Mouse (Mus musculus) liver, postnatal 0 days (tissue): ENCODE results near the gene 1500009L16Rik.

Experiments
- CTCF ChIP-seq: sonication (generic); IDR thresholded peaks from 2 replicates; pipeline ENCODE4 v1.5.1; 2016; ENCODE audit warnings: antibody characterized with exemption, low read depth
- EP300 ChIP-seq: IDR thresholded peaks from 2 replicates; pipeline ENCODE4 v1.6.1; 2016; ENCODE audit warnings: antibody characterized with exemption, low read depth, mild to moderate bottlenecking

DNA sequence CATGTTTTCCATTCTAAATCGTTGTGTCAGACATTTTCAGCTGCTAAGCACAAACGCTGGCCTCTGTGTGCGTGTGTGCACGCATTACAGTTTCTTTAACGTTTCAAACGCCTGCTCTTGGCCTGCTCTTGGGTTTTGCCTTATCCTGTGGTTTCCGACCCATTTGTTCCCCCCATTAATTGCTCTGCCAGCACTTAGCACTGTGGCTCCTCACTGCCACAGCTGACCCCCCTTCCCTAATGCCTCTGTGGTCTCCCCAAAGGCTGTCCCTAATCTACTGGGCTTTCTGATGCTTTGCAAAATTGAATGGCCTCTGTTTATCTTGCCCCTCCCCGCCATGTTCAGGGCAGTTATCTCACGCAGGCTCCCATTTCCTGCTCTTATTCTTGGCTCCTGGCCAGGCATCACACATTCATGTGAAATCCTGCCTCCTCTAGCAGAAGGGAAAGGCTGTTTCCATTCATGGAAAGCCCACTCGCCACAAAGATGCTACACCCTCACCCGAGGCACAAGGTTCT, 82.6 kb downstream of the 1500009L16Rik start:
- TF ChIP-seq CTCF (no peak), EP300 (peak; percentile 29; the same call in 1 of the 2 replicates)
